Mouse (Mus musculus): Measurements from ENCODE around the gene Tecpr1. TPM values are rescaled to one million over a fixed set of nuclear protein-coding genes. Genes with fewer than 3 reads are reported as not detected.

Tecpr1 gene
- polyA plus RNA-seq, 1 experiment from 2014 or later, result 3.2 TPM

DNA sequence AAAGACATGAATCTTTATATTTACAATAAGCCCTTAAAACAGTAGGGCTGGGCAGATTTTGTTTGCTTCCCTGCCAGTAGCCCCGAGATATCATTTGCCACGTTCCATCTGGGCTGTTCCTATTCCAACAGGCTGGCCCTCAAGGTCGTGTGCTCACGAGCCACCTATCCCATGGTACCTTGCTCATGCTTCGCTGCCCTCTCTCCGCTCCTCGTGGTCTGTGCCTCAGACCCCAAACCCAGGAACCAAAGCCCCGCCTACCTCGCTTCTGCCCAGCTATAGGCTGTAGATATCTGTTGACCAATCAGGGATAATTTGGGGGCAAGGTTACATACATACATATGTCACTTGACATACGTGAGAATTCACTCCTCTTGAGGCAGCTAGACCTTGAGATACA lies 23.9 kb upstream of the Tecpr1 start:
- no peaks in the 10 kb centered on the region for H3K4me1 ChIP-seq (ENCODE audit: control insufficient read depth, low read depth, low read length)
- H3K9ac ChIP-seq (ENCODE audit: low read depth, low read length), result no peak overlapping the region
- peaks cover 2% of the 10 kb centered on the region; the same call in 1 of the 2 replicates for H3K9me3 ChIP-seq (replicated peaks; ENCODE audit: control insufficient read depth, low read length)
- H3K27me3 ChIP-seq (ENCODE audit: control insufficient read depth, insufficient read depth, low read depth, low read length), result no peaks in the 10 kb centered on the region
- H3K36me3 ChIP-seq (ENCODE audit: control insufficient read depth, insufficient read depth), result no peaks in the 10 kb centered on the region
- no peak overlapping the region for H3K4me2 ChIP-seq (ENCODE audit: low read depth, low read length)
- H3K27ac ChIP-seq (ENCODE audit: low read length), result no peak overlapping the region
- ATAC-seq (ENCODE audit: low read depth), result no peak
- 56% methylated on average over 10 of the region's 10 CpGs for WGBS (ENCODE audit: insufficient replicate concordance)
- no peak overlapping the region for H3K4me3 ChIP-seq (ENCODE audit: low read depth, low read length)

DNA sequence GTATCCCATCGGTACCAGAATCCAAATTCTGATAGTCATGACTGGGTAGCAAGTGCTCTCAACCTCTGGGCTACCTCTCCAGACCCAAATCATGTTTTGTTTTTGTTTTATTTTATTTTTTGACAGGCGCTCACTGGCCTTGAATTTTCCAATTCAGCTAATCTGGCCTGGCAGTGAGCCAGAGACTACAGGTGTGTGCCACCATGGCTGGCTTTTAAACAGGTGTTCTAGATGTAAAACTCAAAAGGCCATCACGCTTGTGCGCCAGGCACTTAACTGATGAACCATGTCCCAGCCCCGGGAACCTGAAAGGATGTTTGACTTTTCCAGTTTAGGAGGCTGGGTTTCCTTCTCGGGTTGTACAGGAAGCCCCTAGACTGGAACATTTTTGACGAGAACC lies 23.3 kb upstream of the Tecpr1 start:
- Histone ChIP-seq H3K9ac (ENCODE audit: low read depth, low read length) (no peak overlapping the region), H3K9me3 (replicated peaks; ENCODE audit: control insufficient read depth, low read length) (peaks cover 2% of the 10 kb centered on the region; the same call in 1 of the 2 replicates), H3K27ac (ENCODE audit: low read length) (no peak overlapping the region), H3K4me3 (ENCODE audit: low read depth, low read length) (no peak overlapping the region), H3K4me1 (ENCODE audit: control insufficient read depth, low read depth, low read length) (no peaks in the 10 kb centered on the region), H3K4me2 (ENCODE audit: low read depth, low read length) (no peak overlapping the region), H3K27me3 (ENCODE audit: control insufficient read depth, insufficient read depth, low read depth, low read length) (no peaks in the 10 kb centered on the region), H3K36me3 (ENCODE audit: control insufficient read depth, insufficient read depth) (no peaks in the 10 kb centered on the region)
- ATAC-seq (ENCODE audit: low read depth), result no peak
- 61% methylated on average over 7 of the region's 7 CpGs for WGBS (ENCODE audit: insufficient replicate concordance)

- no peak overlapping the region for H3K4me3 ChIP-seq (ENCODE audit: low read depth, low read length)
- no peak for ATAC-seq (ENCODE audit: low read depth)
- H3K27me3 ChIP-seq (ENCODE audit: control insufficient read depth, insufficient read depth, low read depth, low read length), result no peaks in the 10 kb centered on the region
- H3K36me3 ChIP-seq (ENCODE audit: control insufficient read depth, insufficient read depth), result no peaks in the 10 kb centered on the region
- no peaks in the 10 kb centered on the region for H3K4me1 ChIP-seq (ENCODE audit: control insufficient read depth, low read depth, low read length)
- no peak overlapping the region for H3K4me2 ChIP-seq (ENCODE audit: low read depth, low read length)
- 53% methylated on average over 2 of the region's 2 CpGs for WGBS (ENCODE audit: insufficient replicate concordance)
- H3K27ac ChIP-seq (ENCODE audit: low read length), result no peak overlapping the region
- peaks cover 2% of the 10 kb centered on the region; the same call in 1 of the 2 replicates for H3K9me3 ChIP-seq (replicated peaks; ENCODE audit: control insufficient read depth, low read length)
- no peak overlapping the region for H3K9ac ChIP-seq (ENCODE audit: low read depth, low read length)
These were observed 22.2 kb upstream of the Tecpr1 start for GRCm38 (mm10) chr5:144245592-144245991.

DNA sequence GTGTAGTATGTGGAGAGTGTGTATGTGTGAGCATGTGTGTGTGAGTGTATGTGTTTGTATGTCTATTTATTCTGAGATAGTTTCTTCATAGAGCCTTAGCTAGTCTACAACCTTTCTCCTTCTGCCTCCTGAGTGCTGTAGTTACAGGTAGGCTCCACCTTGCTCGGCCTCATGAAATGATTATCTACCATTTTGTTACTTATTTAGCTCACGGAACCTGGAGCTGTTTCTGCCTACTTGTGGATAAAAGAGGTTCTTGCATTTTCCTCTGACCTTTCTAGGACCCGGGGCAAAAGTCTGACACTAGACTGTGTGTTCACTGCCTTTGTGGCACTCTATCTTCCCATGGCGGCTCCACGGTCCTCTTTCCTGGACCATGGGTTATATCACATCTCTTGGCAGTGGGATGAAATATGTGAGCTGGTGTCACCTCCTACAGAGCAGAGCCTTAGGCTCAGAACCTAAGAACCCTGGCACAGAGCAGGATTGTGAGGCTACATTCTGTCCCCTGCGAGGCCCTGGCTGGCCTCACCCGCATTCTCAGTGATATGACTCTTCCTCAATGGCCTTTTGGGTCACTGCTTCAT lies 20.6 kb upstream of the Tecpr1 start, which contains the start of gene Bri3:
Bri3 (plus strand) TSS at position 537 of the 587 bp plus-strand sequence.
- Histone ChIP-seq H3K9me3 (replicated peaks; ENCODE audit: control insufficient read depth, low read length) (no peaks in the 10 kb centered on the region), H3K27me3 (ENCODE audit: control insufficient read depth, insufficient read depth, low read depth, low read length) (no peaks in the 10 kb centered on the region), H3K9ac (ENCODE audit: low read depth, low read length) (no peak within 1 kb of the TSS), H3K4me3 (ENCODE audit: low read depth, low read length) (no peak within 1 kb of the TSS), H3K4me1 (ENCODE audit: control insufficient read depth, low read depth, low read length) (no peaks in the 10 kb centered on the region), H3K36me3 (ENCODE audit: control insufficient read depth, insufficient read depth) (no peaks in the 10 kb centered on the region), H3K4me2 (ENCODE audit: low read depth, low read length) (no peak within 1 kb of the TSS), H3K27ac (ENCODE audit: low read length) (no peak within 1 kb of the TSS)
- WGBS (ENCODE audit: insufficient replicate concordance), result 78% methylated on average over 7 of the region's 7 CpGs
- ATAC-seq (ENCODE audit: low read depth), result no peak

DNA sequence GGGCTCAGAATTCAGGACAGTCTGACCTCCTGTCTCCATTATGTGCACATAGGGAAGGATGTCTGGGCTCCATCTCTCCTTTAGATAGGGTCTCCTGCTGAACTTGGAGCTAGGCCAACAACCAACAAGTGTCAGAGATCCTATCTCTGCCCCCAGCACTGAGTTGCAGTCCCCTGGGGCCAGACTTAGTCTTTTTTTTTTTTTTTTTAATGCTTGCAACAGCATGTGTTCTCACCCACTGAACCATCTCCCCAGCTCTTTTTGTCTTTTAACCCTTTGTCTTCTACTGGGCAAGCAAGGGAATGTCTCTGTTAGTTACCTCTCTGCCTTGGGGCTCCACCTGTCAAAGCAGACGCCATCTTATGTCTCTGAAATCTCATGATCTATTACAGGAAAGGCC lies 15.6 kb upstream of the Tecpr1 start:
- Histone ChIP-seq H3K4me1 (ENCODE audit: control insufficient read depth, low read depth, low read length) (no peaks in the 10 kb centered on the region), H3K27me3 (ENCODE audit: control insufficient read depth, insufficient read depth, low read depth, low read length) (no peaks in the 10 kb centered on the region), H3K9ac (ENCODE audit: low read depth, low read length) (no peak overlapping the region), H3K27ac (ENCODE audit: low read length) (no peak overlapping the region), H3K9me3 (replicated peaks; ENCODE audit: control insufficient read depth, low read length) (no peaks in the 10 kb centered on the region), H3K4me2 (ENCODE audit: low read depth, low read length) (no peak overlapping the region), H3K36me3 (ENCODE audit: control insufficient read depth, insufficient read depth) (no peaks in the 10 kb centered on the region), H3K4me3 (ENCODE audit: low read depth, low read length) (no peak overlapping the region)
- 61% methylated on average over 1 of the region's 1 CpGs for WGBS (ENCODE audit: insufficient replicate concordance)
- ATAC-seq (ENCODE audit: low read depth), result no peak

DNA sequence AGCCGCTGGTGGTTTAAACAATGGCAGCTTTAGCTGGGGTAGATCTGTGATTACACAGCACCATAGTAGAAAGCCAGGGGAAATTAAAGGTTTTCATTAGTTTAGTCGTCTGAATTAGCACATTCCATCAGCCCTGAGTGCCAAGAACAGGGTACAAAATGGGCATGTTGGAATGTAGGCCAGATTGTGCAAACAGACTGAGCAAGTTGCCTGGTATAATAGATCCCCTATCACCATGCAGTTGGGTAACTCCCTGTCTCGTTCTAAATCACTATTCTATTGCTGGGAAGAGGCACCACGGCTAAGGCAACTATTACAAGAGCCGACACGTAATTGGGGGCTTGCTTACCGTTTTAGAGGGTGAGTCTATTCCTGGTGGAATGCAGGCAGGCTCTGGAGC lies 11.3 kb upstream of the Tecpr1 start:
- Histone ChIP-seq H3K27me3 (ENCODE audit: control insufficient read depth, insufficient read depth, low read depth, low read length) (no peaks in the 10 kb centered on the region), H3K4me3 (ENCODE audit: low read depth, low read length) (no peak overlapping the region), H3K36me3 (ENCODE audit: control insufficient read depth, insufficient read depth) (no peaks in the 10 kb centered on the region), H3K4me2 (ENCODE audit: low read depth, low read length) (no peak overlapping the region), H3K4me1 (ENCODE audit: control insufficient read depth, low read depth, low read length) (no peaks in the 10 kb centered on the region), H3K27ac (ENCODE audit: low read length) (no peak overlapping the region), H3K9ac (ENCODE audit: low read depth, low read length) (no peak overlapping the region), H3K9me3 (replicated peaks; ENCODE audit: control insufficient read depth, low read length) (no peaks in the 10 kb centered on the region)
- no peak for ATAC-seq (ENCODE audit: low read depth)
- 67% methylated on average over 7 of the region's 7 CpGs for WGBS (ENCODE audit: insufficient replicate concordance)

DNA sequence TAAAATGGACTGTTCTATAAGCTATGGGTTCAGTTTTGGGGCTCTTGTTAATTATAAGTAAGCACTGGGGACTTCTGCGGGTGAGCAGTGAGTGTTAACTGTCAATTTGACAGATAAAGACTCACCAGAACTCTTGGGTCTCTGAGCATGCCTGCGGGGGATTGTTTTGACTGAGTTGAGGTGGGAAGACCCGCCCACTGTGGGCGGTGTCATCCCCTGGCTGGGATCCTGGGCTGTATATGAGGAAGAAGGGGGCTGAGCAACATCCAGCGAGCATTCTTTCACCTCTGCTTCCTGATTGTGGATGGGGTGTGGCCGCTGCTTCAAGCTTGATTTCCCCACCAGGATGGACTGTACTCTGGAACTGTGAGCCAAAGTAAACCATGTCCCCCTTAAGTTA lies 10.8 kb upstream of the Tecpr1 start:
- WGBS (ENCODE audit: insufficient replicate concordance), result 46% methylated on average over 6 of the region's 6 CpGs
- no peaks in the 10 kb centered on the region for H3K4me1 ChIP-seq (ENCODE audit: control insufficient read depth, low read depth, low read length)
- no peaks in the 10 kb centered on the region for H3K9me3 ChIP-seq (replicated peaks; ENCODE audit: control insufficient read depth, low read length)
- no peak overlapping the region for H3K4me2 ChIP-seq (ENCODE audit: low read depth, low read length)
- H3K9ac ChIP-seq (ENCODE audit: low read depth, low read length), result no peak overlapping the region
- no peak for ATAC-seq (ENCODE audit: low read depth)
- H3K27ac ChIP-seq (ENCODE audit: low read length), result no peak overlapping the region
- H3K4me3 ChIP-seq (ENCODE audit: low read depth, low read length), result no peak overlapping the region
- H3K27me3 ChIP-seq (ENCODE audit: control insufficient read depth, insufficient read depth, low read depth, low read length), result no peaks in the 10 kb centered on the region
- H3K36me3 ChIP-seq (ENCODE audit: control insufficient read depth, insufficient read depth), result no peaks in the 10 kb centered on the region

DNA sequence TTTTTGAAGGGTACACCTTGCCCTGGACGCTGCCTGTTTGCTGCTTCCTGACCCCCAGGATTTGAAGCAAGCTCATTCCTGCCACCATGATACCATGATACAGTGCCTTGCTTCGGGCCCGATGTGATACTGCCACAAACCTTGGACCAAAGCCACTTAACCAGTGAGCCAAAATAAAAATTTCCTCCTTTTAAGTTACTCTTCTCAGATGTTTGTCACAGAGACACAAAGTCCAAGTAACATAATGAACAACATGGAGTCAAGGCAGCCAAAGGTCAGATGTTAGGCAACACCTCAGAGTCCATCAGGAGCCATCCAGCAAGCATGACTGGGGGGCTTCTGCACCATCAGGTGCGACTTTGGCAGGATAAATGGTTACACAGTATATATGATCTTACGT lies 9.1 kb upstream of the Tecpr1 start:
- Histone ChIP-seq H3K4me3 (ENCODE audit: low read depth, low read length) (no peak overlapping the region), H3K4me2 (ENCODE audit: low read depth, low read length) (no peak overlapping the region), H3K4me1 (ENCODE audit: control insufficient read depth, low read depth, low read length) (no peaks in the 10 kb centered on the region), H3K9me3 (replicated peaks; ENCODE audit: control insufficient read depth, low read length) (no peaks in the 10 kb centered on the region), H3K36me3 (ENCODE audit: control insufficient read depth, insufficient read depth) (no peaks in the 10 kb centered on the region), H3K27me3 (ENCODE audit: control insufficient read depth, insufficient read depth, low read depth, low read length) (no peaks in the 10 kb centered on the region), H3K27ac (ENCODE audit: low read length) (no peak overlapping the region), H3K9ac (ENCODE audit: low read depth, low read length) (no peak overlapping the region)
- 65% methylated on average over 5 of the region's 5 CpGs for WGBS (ENCODE audit: insufficient replicate concordance)
- ATAC-seq (ENCODE audit: low read depth), result no peak

DNA sequence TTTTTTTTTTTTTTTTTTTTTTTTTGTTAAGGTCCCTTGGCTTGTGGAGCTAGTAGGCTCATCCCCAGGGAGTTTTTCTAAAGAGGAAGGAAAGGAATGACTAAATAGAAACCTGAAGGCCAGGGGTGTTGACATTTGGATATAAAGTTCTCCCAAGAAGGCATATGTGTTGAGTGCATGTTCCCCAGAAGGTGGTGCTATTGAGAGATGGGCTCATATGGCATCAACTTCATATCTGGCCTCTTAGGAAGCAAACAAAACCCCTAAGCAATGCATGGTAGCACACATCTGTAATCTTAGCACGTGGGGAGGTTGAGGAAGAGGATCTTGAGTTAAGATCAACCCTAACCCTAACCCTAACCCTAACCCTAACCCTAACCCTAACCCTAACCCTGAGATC lies 8.0 kb upstream of the Tecpr1 start:
- H3K9ac ChIP-seq (ENCODE audit: low read depth, low read length), result no peak overlapping the region
- no peak overlapping the region for H3K4me3 ChIP-seq (ENCODE audit: low read depth, low read length)
- no peaks in the 10 kb centered on the region for H3K9me3 ChIP-seq (replicated peaks; ENCODE audit: control insufficient read depth, low read length)
- H3K27me3 ChIP-seq (ENCODE audit: control insufficient read depth, insufficient read depth, low read depth, low read length), result no peaks in the 10 kb centered on the region
- no peak for ATAC-seq (ENCODE audit: low read depth)
- no peaks in the 10 kb centered on the region for H3K36me3 ChIP-seq (ENCODE audit: control insufficient read depth, insufficient read depth)
- H3K4me2 ChIP-seq (ENCODE audit: low read depth, low read length), result no peak overlapping the region
- H3K27ac ChIP-seq (ENCODE audit: low read length), result no peak overlapping the region
- WGBS (ENCODE audit: insufficient replicate concordance), result 44% methylated on average over 1 of the region's 1 CpGs
- no peaks in the 10 kb centered on the region for H3K4me1 ChIP-seq (ENCODE audit: control insufficient read depth, low read depth, low read length)

Measured in liver, embryonic 16.5 days (tissue).